Mouse (Mus musculus): ENCODE results near the gene Ppan. TPM values are rescaled to one million over a fixed set of nuclear protein-coding genes. Genes with fewer than 3 reads are reported as not detected.

Gene Ppan
- polyA plus RNA-seq, 1 experiment from 2014 or later: 32.4 TPM

DNA sequence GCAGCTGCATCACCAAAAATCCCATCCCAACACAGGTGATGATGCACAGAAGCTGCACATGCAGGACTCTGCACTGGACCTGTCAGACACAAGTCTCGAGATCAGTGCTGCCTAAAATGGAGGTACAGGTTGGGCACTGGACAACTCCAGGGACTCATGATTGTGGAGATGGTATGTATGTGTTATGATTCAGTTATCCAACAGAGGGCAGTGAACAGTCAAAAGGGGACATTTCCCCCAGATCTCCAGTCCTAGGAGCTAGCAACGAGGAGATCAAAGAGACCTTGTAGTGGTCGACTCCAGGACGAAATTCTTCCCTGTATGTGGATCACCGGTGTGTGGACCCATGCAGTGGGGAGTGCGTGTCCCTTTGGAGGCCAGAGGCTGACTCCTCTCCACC, 28.0 kb upstream of the Ppan start:
- Histone ChIP-seq H3K27ac (ENCODE audit: low read depth) (no peak overlapping the region), H3K4me1 (ENCODE audit: insufficient read depth) (no peaks in the 10 kb centered on the region), H3K4me2 (ENCODE audit: low read depth, low read length) (no peak overlapping the region), H3K36me3 (replicated peaks; ENCODE audit: insufficient read depth, low read length) (no peaks in the 10 kb centered on the region), H3K9me3 (ENCODE audit: low read length) (no peaks in the 10 kb centered on the region), H3K27me3 (ENCODE audit: insufficient read depth, low read length) (no peaks in the 10 kb centered on the region), H3K9ac (replicated peaks) (no peak overlapping the region), H3K4me3 (ENCODE audit: low read depth, low read length) (no peak overlapping the region)
- TF ChIP-seq CTCF (IDR thresholded peaks at IDR 0.05; ENCODE audit: low read depth) (peak; percentile 21; the same call in 1 of the 2 replicates), EP300 (IDR thresholded peaks at IDR 0.05; ENCODE audit: low read depth) (no peak)
- ATAC-seq (no peak), DNase-seq (no peak)
- WGBS (ENCODE audit: insufficient replicate concordance): 36% methylated on average over 6 of the region's 6 CpGs

DNA sequence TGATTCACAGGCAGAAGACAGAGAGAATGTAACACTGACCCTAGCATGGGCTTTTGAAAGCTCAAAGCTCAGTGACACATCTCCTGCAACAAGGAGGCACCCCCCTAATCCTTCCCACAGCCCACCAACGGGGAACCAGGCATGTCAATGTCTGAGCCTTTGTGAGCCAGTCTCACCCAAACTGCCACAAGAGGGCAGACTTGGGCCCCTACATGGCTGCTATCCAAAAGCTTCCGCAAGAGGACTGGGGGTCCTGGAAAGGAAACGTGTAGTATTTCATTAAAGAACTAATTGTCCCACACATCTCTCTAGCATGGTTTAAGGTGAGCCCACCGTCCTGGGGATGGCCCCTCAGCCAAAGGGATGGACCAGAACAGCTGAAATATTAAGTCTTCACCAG, 26.2 kb upstream of the Ppan start:
- Histone ChIP-seq H3K27me3 (ENCODE audit: insufficient read depth, low read length) (no peaks in the 10 kb centered on the region), H3K4me2 (ENCODE audit: low read depth, low read length) (no peak overlapping the region), H3K9me3 (ENCODE audit: low read length) (no peaks in the 10 kb centered on the region), H3K9ac (replicated peaks) (no peak overlapping the region), H3K4me1 (ENCODE audit: insufficient read depth) (no peaks in the 10 kb centered on the region), H3K4me3 (ENCODE audit: low read depth, low read length) (no peak overlapping the region), H3K36me3 (replicated peaks; ENCODE audit: insufficient read depth, low read length) (no peaks in the 10 kb centered on the region), H3K27ac (ENCODE audit: low read depth) (0 out of 2 replicates have a peak overlapping the region, but pooled peaks have one; percentile 4)
- peak; percentile 58 for DNase-seq
- no peak for ATAC-seq
- 13% methylated on average over 4 of the region's 4 CpGs for WGBS (ENCODE audit: insufficient replicate concordance)
- TF ChIP-seq EP300 (IDR thresholded peaks at IDR 0.05; ENCODE audit: low read depth) (no peak), CTCF (IDR thresholded peaks at IDR 0.05; ENCODE audit: low read depth) (peak; percentile 73)

- Histone ChIP-seq H3K36me3 (replicated peaks; ENCODE audit: insufficient read depth, low read length) (no peaks in the 10 kb centered on the region), H3K9ac (replicated peaks) (no peak overlapping the region), H3K4me2 (ENCODE audit: low read depth, low read length) (no peak overlapping the region), H3K9me3 (ENCODE audit: low read length) (no peaks in the 10 kb centered on the region), H3K27me3 (ENCODE audit: insufficient read depth, low read length) (no peaks in the 10 kb centered on the region), H3K27ac (ENCODE audit: low read depth) (0 out of 2 replicates have a peak overlapping the region, but pooled peaks have one; percentile 4), H3K4me3 (ENCODE audit: low read depth, low read length) (no peak overlapping the region), H3K4me1 (ENCODE audit: insufficient read depth) (no peaks in the 10 kb centered on the region)
- no peak for TF ChIP-seq CTCF (IDR thresholded peaks at IDR 0.05; ENCODE audit: low read depth)
- TF ChIP-seq EP300 (IDR thresholded peaks at IDR 0.05; ENCODE audit: low read depth): no peak
- ATAC-seq (peak; percentile 48; the same call in 1 of the 2 replicates), DNase-seq (no peak)
- WGBS (ENCODE audit: insufficient replicate concordance): 31% methylated on average over 4 of the region's 4 CpGs
These were observed 25.8 kb upstream of the Ppan start for GRCm38 (mm10) chr9:20862225-20862624.

DNA sequence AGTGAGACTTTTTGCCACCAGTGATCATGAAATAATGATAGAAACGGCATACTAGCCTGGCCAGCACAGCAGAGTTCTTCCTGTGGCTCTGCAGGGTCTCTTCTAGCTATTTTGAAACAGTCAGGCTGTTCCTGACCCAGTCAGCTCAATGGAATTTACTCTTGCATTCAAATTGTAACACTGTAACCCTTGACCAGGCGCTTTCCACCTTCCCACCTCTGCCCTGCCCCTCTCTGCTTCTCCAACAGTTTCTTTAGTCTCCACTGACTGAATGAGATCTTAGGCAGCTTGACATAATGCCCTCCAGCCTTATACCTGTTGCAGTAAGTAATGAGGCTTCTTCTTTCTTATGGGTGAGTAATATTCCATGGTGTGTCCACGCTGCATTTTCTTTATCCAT, 21.1 kb upstream of the Ppan start:
- H3K36me3 ChIP-seq (replicated peaks; ENCODE audit: insufficient read depth, low read length): peaks cover 9% of the 10 kb centered on the region; the same call in 1 of the 2 replicates
- H3K4me1 ChIP-seq (ENCODE audit: insufficient read depth): 0 out of 2 replicates have a peak, but pooled peaks cover 3% of the 10 kb centered on the region
- DNase-seq (no peak), ATAC-seq (0 out of 2 replicates have a peak, but pooled peaks have one; percentile 24)
- peak overlapping the region; percentile 55; the same call in 1 of the 2 replicates for H3K27ac ChIP-seq (ENCODE audit: low read depth)
- H3K4me2 ChIP-seq (ENCODE audit: low read depth, low read length): no peak overlapping the region
- no peaks in the 10 kb centered on the region for H3K9me3 ChIP-seq (ENCODE audit: low read length)
- TF ChIP-seq EP300 (IDR thresholded peaks at IDR 0.05; ENCODE audit: low read depth): no peak
- TF ChIP-seq CTCF (IDR thresholded peaks at IDR 0.05; ENCODE audit: low read depth): no peak
- WGBS (ENCODE audit: insufficient replicate concordance): 59% methylated on average over 3 of the region's 3 CpGs
- H3K9ac ChIP-seq (replicated peaks): no peak overlapping the region
- no peaks in the 10 kb centered on the region for H3K27me3 ChIP-seq (ENCODE audit: insufficient read depth, low read length)
- H3K4me3 ChIP-seq (ENCODE audit: low read depth, low read length): no peak overlapping the region

DNA sequence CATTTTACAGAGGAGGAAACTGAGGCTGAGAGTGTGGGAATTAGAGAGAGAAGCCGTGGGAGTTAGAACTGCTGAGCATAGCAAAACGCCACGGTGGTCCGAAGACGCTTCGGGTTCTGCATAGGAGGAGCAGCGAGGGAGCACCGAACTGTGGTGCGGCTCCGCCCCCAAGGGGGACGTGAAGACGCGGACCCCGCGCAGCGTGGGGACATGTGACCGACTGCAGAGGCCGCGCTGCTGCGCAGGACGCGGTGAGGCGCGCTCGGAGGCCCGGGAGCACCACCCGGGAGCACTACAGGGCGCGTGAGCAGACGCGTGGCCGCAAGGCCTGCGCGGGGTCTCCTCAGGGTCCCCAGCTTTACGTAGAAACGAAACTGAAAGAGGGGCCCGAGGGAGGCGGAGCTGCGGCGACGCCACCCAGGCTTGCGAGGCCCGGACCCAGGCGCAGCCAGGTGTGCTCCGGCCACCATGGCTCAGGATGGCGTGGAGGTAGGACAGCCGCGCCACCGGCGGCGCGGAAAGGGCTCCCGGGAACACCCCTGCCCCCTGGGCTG, 19.4 kb upstream of the Ppan start, which contains the start of gene A230050P20Rik:
Gene A230050P20Rik (plus strand): TSS at position 195 of the 554 bp plus-strand sequence.
- H3K27ac ChIP-seq (ENCODE audit: low read depth): peak within 1 kb of the TSS; percentile 55; the same call in 1 of the 2 replicates
- ATAC-seq (peak; percentile 57), DNase-seq (peak; percentile 50)
- H3K9ac ChIP-seq (replicated peaks): peak within 1 kb of the TSS; percentile 70
- TF ChIP-seq CTCF (IDR thresholded peaks at IDR 0.05; ENCODE audit: low read depth) (no peak), EP300 (IDR thresholded peaks at IDR 0.05; ENCODE audit: low read depth) (no peak)
- H3K4me3 ChIP-seq (ENCODE audit: low read depth, low read length): peak within 1 kb of the TSS; percentile 68
- peaks cover 12% of the 10 kb centered on the region for H3K36me3 ChIP-seq (replicated peaks; ENCODE audit: insufficient read depth, low read length)
- H3K9me3 ChIP-seq (ENCODE audit: low read length): no peaks in the 10 kb centered on the region
- H3K4me1 ChIP-seq (ENCODE audit: insufficient read depth): 0 out of 2 replicates have a peak, but pooled peaks cover 3% of the 10 kb centered on the region
- no peaks in the 10 kb centered on the region for H3K27me3 ChIP-seq (ENCODE audit: insufficient read depth, low read length)
- 2% methylated on average over 52 of the region's 53 CpGs for WGBS (ENCODE audit: insufficient replicate concordance)
- peak within 1 kb of the TSS; percentile 83 for H3K4me2 ChIP-seq (ENCODE audit: low read depth, low read length)

DNA sequence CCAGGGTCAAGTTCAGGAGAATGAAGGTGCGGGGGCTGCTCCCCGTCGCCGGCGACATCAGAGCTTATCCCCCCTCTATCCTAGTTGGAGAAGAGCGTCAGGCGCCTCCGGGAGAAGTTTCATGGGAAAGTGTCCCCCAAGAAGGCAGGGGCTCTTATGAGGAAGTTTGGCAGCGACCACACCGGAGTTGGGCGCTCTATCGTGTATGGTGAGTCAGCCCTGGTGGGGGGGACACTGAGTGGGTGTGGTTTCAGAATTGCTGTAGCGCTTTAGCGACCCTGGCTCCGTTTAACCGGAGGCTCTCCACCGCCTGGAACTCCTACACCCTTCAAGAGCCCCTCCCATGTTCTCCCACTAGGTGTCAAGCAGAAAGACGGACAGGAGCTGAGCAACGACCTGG, 18.7 kb upstream of the Ppan start:
- H3K4me1 ChIP-seq (ENCODE audit: insufficient read depth): 0 out of 2 replicates have a peak, but pooled peaks cover 3% of the 10 kb centered on the region
- peaks cover 16% of the 10 kb centered on the region for H3K36me3 ChIP-seq (replicated peaks; ENCODE audit: insufficient read depth, low read length)
- TF ChIP-seq CTCF (IDR thresholded peaks at IDR 0.05; ENCODE audit: low read depth) (no peak), EP300 (IDR thresholded peaks at IDR 0.05; ENCODE audit: low read depth) (no peak)
- peak; percentile 28 for DNase-seq
- no peaks in the 10 kb centered on the region for H3K9me3 ChIP-seq (ENCODE audit: low read length)
- H3K27me3 ChIP-seq (ENCODE audit: insufficient read depth, low read length): no peaks in the 10 kb centered on the region
- ATAC-seq: no peak
- H3K27ac ChIP-seq (ENCODE audit: low read depth): peak overlapping the region; percentile 53; the same call in 1 of the 2 replicates
- peak overlapping the region; percentile 70 for H3K9ac ChIP-seq (replicated peaks)
- H3K4me2 ChIP-seq (ENCODE audit: low read depth, low read length): peak overlapping the region; percentile 83
- H3K4me3 ChIP-seq (ENCODE audit: low read depth, low read length): peak overlapping the region; percentile 68
- WGBS (ENCODE audit: insufficient replicate concordance): 9% methylated on average over 19 of the region's 19 CpGs

Measured in liver, postnatal 0 days (tissue).